Mouse (Mus musculus): ENCODE data around the gene Plekha5.

Gene Plekha5

GRCm38 (mm10) chr6:140614711-140615110 is 190.9 kb downstream of the Plekha5 start:
- no peak for DNase-seq (ENCODE audit: low spot score)

GRCm38 (mm10) chr6:140620531-140621349 is 196.9 kb downstream of the Plekha5 start:
- no peak for DNase-seq (ENCODE audit: low spot score)

GRCm38 (mm10) chr6:140621622-140622021 is 197.8 kb downstream of the Plekha5 start:
- no peak for DNase-seq (ENCODE audit: low spot score)

GRCm38 (mm10) chr6:140622391-140623225 is 198.8 kb downstream of the Plekha5 start, which contains the start of gene Aebp2:
TSS of gene Aebp2 (plus strand) at chr6:140622663.
- no peak for DNase-seq (ENCODE audit: low spot score)

DNA sequence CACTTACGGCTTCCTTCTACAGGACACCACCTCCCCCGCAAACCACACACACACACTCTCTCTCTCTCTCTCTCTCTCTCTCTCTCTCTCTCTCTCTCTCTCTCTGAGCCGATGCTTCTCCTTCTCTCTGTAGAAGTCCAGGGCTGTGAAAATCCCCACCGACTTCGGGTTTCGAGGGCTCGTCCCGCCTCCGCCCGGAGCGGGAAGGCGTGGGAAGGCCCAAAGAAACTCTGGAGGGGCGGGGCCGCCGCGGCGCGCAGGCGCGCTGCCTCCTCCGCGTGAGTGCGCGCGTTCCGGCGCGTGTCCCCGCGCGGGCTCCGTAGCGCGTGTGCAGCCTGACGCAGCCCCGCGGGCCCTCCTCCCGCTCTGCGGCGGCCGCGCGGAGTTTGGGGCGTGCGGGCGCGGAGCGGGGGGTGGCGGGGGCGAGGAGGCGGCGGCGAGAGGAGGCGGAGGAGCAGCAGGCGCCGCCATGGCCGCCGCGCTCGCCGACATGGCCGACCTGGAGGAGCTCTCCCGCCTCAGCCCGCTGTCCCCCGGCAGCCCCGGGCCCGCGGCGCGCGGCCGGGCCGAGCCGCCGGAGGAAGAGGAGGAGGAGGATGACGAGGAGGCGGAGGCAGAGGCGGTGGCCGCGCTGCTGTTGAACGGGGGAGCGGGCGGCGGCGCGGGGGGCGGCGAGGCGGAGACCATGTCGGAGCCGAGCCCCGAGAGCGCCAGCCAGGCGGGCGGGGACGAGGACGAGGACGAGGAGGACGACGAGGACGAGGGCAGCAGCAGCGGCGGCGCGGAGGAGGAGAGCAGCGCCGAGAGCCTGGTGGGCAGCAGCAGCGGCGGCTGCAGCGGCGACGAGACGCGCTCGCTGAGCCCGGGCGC is 199.6 kb downstream of the Plekha5 start:
- DNase-seq (ENCODE audit: low spot score), result peak; percentile 63

GRCm38 (mm10) chr6:140624096-140625051 is 200.5 kb downstream of the Plekha5 start:
- no peak for DNase-seq (ENCODE audit: low spot score)

GRCm38 (mm10) chr6:140629176-140629859 is 205.5 kb downstream of the Plekha5 start:
- no peak for DNase-seq (ENCODE audit: low spot score)

DNA sequence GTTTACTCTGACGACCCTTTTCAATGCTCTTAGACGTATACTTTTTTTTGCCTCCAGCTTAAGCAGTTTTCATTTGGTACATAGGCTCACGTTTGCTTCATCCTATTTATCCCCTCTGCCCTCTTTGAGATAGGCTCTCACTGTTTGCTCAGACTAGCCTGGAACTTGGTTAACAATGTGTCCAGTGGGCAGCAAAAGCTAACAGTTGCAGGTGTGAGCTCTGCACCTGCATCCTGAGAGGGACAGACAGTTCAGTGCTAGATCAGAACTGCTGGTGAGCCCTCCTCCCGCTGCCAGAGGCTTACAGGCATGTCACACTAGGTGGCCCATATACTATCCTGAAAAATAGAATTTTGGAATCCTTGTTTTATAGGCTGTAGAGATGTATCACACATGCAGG is 206.5 kb downstream of the Plekha5 start:
- DNase-seq (ENCODE audit: low spot score), result no peak

DNA sequence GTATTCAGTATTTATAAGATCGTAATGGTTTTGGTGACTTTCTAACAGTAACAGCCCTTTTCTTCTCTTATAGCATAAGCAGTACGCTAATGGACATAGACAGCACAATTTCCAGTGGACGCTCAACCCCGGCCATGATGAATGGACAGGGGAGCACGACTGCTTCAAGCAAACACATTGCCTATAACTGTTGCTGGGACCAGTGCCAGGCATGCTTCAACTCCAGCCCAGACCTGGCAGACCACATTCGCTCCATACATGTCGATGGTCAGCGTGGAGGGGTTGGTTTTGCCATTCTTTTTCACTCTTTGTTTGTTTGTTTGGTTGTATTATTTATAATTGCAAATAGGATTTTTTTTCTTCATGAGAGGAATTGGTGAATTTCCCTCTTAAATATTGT is 209.8 kb downstream of the Plekha5 start:
- no peak for DNase-seq (ENCODE audit: low spot score)

GRCm38 (mm10) chr6:140636290-140636689 is 212.4 kb downstream of the Plekha5 start:
- DNase-seq (ENCODE audit: low spot score), result no peak

- no peak for DNase-seq (ENCODE audit: low spot score)
Observed at GRCm38 (mm10) chr6:140642010-140642409, 218.2 kb downstream of the Plekha5 start.

- no peak for DNase-seq (ENCODE audit: low spot score)
Observed at GRCm38 (mm10) chr6:140642655-140643054, 218.8 kb downstream of the Plekha5 start.

DNA sequence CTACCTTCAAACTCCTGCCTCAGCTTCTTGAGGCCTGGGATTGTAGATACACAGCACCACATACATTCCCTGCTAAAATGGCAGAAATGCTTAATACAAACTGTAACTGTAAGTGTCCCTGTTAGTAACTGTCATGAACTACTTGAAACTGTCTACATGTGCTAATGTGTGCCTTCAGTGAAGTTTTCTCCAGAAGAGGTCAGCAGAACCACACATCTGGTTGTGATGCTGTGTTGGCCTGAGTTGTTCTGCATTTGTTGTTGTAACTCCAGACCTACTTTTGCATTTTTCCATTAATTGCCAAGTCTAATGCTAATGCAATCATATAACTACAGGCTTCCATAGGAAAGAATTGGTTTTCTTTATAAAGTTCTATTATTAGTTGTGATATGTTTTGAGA is 222.1 kb downstream of the Plekha5 start:
- DNase-seq (ENCODE audit: low spot score), result no peak
